Mouse (Mus musculus): ENCODE measurements at regions not wholly inside any gene's neighbourhood (a gene's known extent, or its start where the extent isn't known, plus 50 kb on each side); places are given as distances from the start of the nearest gene placed in this dataset.

DNA sequence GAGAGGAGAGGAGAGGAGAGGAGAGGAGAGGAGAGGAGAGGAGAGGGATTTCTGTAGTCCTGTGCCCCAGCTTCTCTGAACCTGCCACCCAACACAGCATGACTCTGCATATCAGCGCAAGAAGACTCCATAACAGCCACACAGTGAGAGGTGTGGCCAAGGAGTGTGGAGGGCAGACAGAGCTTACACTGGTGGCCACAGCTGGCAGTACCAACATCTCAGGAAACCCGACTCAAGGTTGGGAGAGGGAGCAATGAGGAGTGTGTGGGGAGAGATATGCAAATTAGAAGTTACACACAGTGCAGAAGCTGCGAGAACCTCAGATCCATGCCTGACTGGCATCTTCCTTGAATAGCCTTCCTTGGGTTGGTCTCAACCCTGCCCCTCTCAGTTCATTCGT, 63.5 kb upstream of the Vps8 start:
- no peak for DNase-seq (ENCODE audit: low spot score in 2 of 2)

- DNase-seq (ENCODE audit: low spot score in 2 of 2): no peak
Measured at GRCm38 (mm10) chr16:21361406-21361805, 61.5 kb upstream of the Vps8 start.

DNA sequence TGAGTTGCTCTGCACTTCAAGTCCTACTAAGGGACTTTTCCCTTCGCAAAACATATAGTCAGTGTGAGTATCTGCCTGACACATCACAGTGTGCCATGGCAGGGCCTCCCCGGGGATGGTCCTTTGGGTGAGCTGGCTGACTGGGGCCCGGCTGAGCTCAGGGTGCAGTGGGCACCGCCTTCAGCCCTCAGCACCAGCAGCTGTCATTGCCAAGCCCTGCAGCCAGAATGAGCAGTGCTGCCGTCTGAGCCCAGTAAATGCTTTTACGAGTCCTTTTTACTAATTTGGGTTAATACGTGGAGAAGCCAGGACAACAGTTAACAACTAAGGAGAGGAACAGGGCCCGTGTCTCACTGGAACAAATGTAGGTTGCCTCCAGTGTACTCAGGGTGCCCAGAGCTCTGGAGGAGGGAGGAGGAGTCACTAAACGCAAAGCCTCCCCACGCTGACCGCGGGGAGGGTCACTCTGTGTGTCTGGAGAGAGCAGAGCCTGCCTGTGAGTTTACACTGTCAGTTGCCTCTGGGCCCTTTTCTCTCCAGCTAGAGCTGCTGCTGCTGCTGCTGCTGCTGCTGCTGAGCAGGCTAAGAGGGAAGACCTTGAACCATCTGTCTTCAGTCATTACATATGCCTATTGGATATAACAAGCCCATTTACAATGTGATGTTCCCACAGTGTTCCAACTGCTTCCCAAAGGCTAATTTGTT, 60.1 kb upstream of the Vps8 start:
- DNase-seq (ENCODE audit: low spot score in 2 of 2): no peak

- DNase-seq (ENCODE audit: low spot score in 2 of 2): no peak
Measured at GRCm38 (mm10) chr16:21364885-21365284, 58.0 kb upstream of the Vps8 start.

DNA sequence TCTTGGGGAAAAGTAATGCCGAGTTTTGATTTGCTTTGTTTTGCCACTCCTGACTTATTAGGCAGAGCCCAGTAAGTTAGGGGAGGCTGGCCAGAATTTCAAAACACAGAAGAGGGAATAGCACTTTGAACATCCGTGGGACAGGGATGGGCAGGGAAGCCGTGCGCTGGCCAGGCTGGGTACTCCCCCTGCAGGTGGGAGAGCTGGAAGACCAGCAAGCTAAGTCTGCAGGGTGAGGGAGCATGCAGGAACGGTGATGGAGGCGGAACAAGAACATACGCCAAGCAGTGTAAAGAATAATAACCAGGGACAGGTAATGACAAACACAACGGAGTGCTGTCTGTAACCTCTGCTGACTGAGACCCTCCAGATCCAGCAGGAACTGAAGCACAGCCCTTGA, 55.5 kb upstream of the Vps8 start:
- DNase-seq (ENCODE audit: low spot score in 2 of 2): no peak

GRCm38 (mm10) chr16:21368821-21369220, 54.1 kb upstream of the Vps8 start:
- DNase-seq (ENCODE audit: low spot score in 2 of 2): no peak

GRCm38 (mm10) chr16:21369569-21370512, 53.1 kb upstream of the Vps8 start:
- no peak for DNase-seq (ENCODE audit: low spot score in 2 of 2)

All from left cerebral cortex, adult 9 months (tissue).